Mouse (Mus musculus) cortical plate, adult 2 months (tissue): Measurements from ENCODE around the gene Galnt10.

ENCODE experiments used
- CTCF ChIP-seq: fragments of 200-500 bp; IDR thresholded peaks from 2 replicates; pipeline ENCODE4 v1.5.1; 2011; ENCODE audit warnings: mild to moderate bottlenecking, control low read depth, low read length; ENCODE audit not compliant: insufficient read depth; ENCODE audit errors: extremely low read depth
- POLR2A ChIP-seq: fragments of 200-500 bp; IDR thresholded peaks from 2 replicates; pipeline ENCODE4 v1.6.1; 2011; ENCODE audit warnings: mild to moderate bottlenecking, low read length, control low read depth; ENCODE audit not compliant: insufficient read depth; ENCODE audit errors: extremely low read depth

GRCm38 (mm10) chr11:57747294-57748080 is 102.2 kb downstream of the Galnt10 start:
- TF ChIP-seq POLR2A: no peak
- peak; percentile 39 for TF ChIP-seq CTCF
